Mouse (Mus musculus) thymus, postnatal 0 days (tissue): ENCODE data around the gene Lrrc3c. TPM values are rescaled to one million over a fixed set of nuclear protein-coding genes. Genes with fewer than 3 reads are reported as not detected.

Source experiments
- DNase-seq: peaks from one replicate; pipeline ENCODE4 v3.0.0-alpha.2; 2015; ENCODE audit warnings: low spot score
- polyA plus RNA-seq: library from polyadenylated mRNA; unstranded; fragments of >200 nt; fragmentation: Nextera tagmentation; extraction: Ambion mirVana; gene quantifications from 2 replicates; pipeline ENCODE4 v1.2.1, GENCODE M21; 2015

Lrrc3c gene
- polyA plus RNA-seq, 1 experiment from 2014 or later: not detected

- DNase-seq: no peak
Observed at GRCm38 (mm10) chr11:98625611-98626410, 27.7 kb downstream of the Lrrc3c start, which contains the start of the genes Gm12355 and Gsdma3. Gm12355 (minus strand) TSS chr11:98625661. Gsdma3 (plus strand) TSS chr11:98626360.

DNA sequence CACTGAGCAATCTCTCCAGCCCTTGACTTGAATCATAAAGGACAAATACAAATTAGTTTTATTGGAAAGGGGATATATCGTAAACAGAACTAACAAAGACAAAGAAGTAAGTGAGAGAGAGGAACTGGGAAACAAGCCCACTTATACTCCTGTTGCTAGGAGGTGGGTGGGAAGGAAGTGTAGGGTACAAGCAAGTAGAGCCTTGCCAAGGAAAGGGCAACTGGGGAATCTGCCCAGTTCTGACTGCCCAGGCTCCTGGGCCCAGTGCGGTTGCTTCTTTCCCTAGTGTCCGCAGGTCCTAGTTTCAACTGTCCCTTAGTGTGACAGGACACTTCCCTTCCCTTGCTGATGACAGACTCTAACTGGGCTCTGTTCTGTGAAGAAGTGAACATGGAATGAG, 30.6 kb downstream of the Lrrc3c start:
- no peak for DNase-seq

DNA sequence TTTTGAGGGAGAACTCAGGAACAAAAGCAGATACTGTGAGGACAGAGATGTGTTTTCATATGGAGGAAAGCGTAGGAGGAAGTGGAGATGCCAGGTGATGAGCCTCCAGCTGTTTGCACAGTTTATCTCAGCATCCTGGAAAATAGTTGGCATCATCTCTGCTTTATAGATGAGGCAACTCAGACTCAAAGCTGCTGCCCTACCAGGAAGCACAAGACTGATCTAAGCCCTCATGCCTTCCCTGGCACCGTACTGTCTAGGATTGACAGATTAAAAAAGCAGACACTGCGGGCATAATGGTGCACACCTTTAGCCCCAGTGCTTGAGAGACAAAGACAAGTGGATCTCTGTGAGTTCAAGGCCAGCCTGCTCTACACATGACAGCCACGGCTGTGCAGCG, 32.6 kb downstream of the Lrrc3c start:
- no peak for DNase-seq

- DNase-seq: peak; percentile 67
Observed at GRCm38 (mm10) chr11:98635312-98635970, 37.4 kb downstream of the Lrrc3c start.

GRCm38 (mm10) chr11:98637501-98637900, 39.4 kb downstream of the Lrrc3c start:
- no peak for DNase-seq

GRCm38 (mm10) chr11:98640091-98640490, 42.0 kb downstream of the Lrrc3c start:
- no peak for DNase-seq

- DNase-seq: no peak
Observed at GRCm38 (mm10) chr11:98644757-98645156, 46.7 kb downstream of the Lrrc3c start.

GRCm38 (mm10) chr11:98645946-98646345, 47.9 kb downstream of the Lrrc3c start:
- no peak for DNase-seq

DNA sequence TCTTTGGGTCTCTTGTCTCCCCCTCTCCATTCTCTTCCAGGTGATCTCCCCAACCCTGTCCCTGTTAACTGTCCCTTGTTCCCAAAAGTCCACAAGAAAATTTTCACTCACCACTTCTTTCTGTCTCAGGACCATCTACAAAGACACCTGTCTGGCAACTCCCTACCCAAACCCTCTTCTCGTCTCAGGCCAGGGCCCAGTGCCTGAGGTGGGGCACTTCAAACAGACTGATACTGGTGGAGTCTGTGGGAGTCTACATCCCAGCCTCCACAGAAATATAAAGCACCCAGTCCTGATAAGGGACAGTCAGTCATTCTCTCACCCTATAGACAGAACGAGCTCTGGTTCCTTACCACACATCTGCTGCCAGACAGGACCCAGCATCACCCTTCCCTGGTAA, 48.4 kb downstream of the Lrrc3c start, which contains the start of gene Gsdma2:
TSS of gene Gsdma2 (plus strand) at position 301 of the 400 bp plus-strand sequence.
- DNase-seq: no peak

Other genes with a start within 250 kb of the Lrrc3c start
- gene Ppp1r1b, start 249.9 kb upstream of the Lrrc3c start, polyA plus RNA-seq: 2.7 and 3.1 TPM in 2 replicates
- gene Stard3, start 239.9 kb upstream of the Lrrc3c start, polyA plus RNA-seq: 49.5 and 51.8 TPM in 2 replicates
- 0.22 TPM in 1 of 2 replicates, not detected in the other for gene Tcap, start 214.5 kb upstream of the Lrrc3c start, polyA plus RNA-seq
- 0.94 and 1.0 TPM in 2 replicates for gene Pnmt, start 211.8 kb upstream of the Lrrc3c start, polyA plus RNA-seq
- 12.1 and 12.7 TPM in 2 replicates for gene Pgap3, start 197.8 kb upstream of the Lrrc3c start, polyA plus RNA-seq
- 2.5 and 3.1 TPM in 2 replicates for gene Erbb2, start 185.8 kb upstream of the Lrrc3c start, polyA plus RNA-seq
- 227 and 241 TPM in 2 replicates for gene Mien1, start 159.3 kb upstream of the Lrrc3c start, polyA plus RNA-seq
- gene Grb7, start 151.9 kb upstream of the Lrrc3c start, polyA plus RNA-seq: 3.7 and 4.5 TPM in 2 replicates
- 42.6 and 59.5 TPM in 2 replicates for gene Ikzf3, start 52.3 kb upstream of the Lrrc3c start, polyA plus RNA-seq
- 2.3 and 2.4 TPM in 2 replicates for gene Zpbp2, start 47.2 kb upstream of the Lrrc3c start, polyA plus RNA-seq
- 37.6 and 38.5 TPM in 2 replicates for gene Ormdl3, start 10.9 kb upstream of the Lrrc3c start, polyA plus RNA-seq
- 0.78 and 1.1 TPM in 2 replicates for gene Gm12355, start 27.4 kb downstream of the Lrrc3c start, polyA plus RNA-seq
- gene Gsdma3, start 28.1 kb downstream of the Lrrc3c start, polyA plus RNA-seq: 0.26 and 0.42 TPM in 2 replicates
- 0.65 and 1.1 TPM in 2 replicates for gene Gsdma2, start 48.5 kb downstream of the Lrrc3c start, polyA plus RNA-seq
- gene Gsdma, start 66.1 kb downstream of the Lrrc3c start, polyA plus RNA-seq: 0.49 and 0.80 TPM in 2 replicates
- 211 and 224 TPM in 2 replicates for gene Psmd3, start 84.3 kb downstream of the Lrrc3c start, polyA plus RNA-seq
- not detected in 2 replicates for gene Csf3, start 103.0 kb downstream of the Lrrc3c start, polyA plus RNA-seq
- 48.3 and 48.5 TPM in 2 replicates for gene Med24, start 131.1 kb downstream of the Lrrc3c start, polyA plus RNA-seq
- 7.3 and 9.1 TPM in 2 replicates for gene Thra, start 142.3 kb downstream of the Lrrc3c start, polyA plus RNA-seq
- 2.6 and 3.0 TPM in 2 replicates for gene Nr1d1, start 177.0 kb downstream of the Lrrc3c start, polyA plus RNA-seq
- gene Msl1, start 197.2 kb downstream of the Lrrc3c start, polyA plus RNA-seq: 14.4 and 20.4 TPM in 2 replicates
- 21.8 and 23.8 TPM in 2 replicates for gene Casc3, start 206.6 kb downstream of the Lrrc3c start, polyA plus RNA-seq
- 0.86 and 1.1 TPM in 2 replicates for gene Rapgefl1, start 238.5 kb downstream of the Lrrc3c start, polyA plus RNA-seq